Mouse (Mus musculus) brain, adult 2 months (tissue): ENCODE results near the gene Ccdc148.

Experiments used
- DNase-seq: peaks from one replicate; pipeline ENCODE4 v3.0.0; 2011; ENCODE audit warnings: low read depth, low spot score

The Ccdc148 gene

GRCm38 (mm10) chr2:59050245-59050824 lies 110.1 kb downstream of the Ccdc148 start:
- no peak for DNase-seq

- DNase-seq, result peak; percentile 57
These were observed 110.8 kb downstream of the Ccdc148 start for GRCm38 (mm10) chr2:59049686-59050085.

GRCm38 (mm10) chr2:59048775-59049451 lies 111.6 kb downstream of the Ccdc148 start:
- DNase-seq, result no peak

- DNase-seq, result peak; percentile 68
These were observed 117.0 kb downstream of the Ccdc148 start for GRCm38 (mm10) chr2:59043313-59044032.

- peak; percentile 69 for DNase-seq
These were observed 117.9 kb downstream of the Ccdc148 start for GRCm38 (mm10) chr2:59042616-59043015.

- DNase-seq, result peak; percentile 82
These were observed 124.0 kb downstream of the Ccdc148 start for GRCm38 (mm10) chr2:59036433-59036832.

- no peak for DNase-seq
These were observed 125.3 kb downstream of the Ccdc148 start for GRCm38 (mm10) chr2:59035206-59035605.

GRCm38 (mm10) chr2:59034281-59034680 lies 126.2 kb downstream of the Ccdc148 start:
- DNase-seq, result no peak

- DNase-seq, result peak; percentile 88
These were observed 135.9 kb downstream of the Ccdc148 start for GRCm38 (mm10) chr2:59024558-59024957.

GRCm38 (mm10) chr2:59007356-59007755 lies 153.1 kb downstream of the Ccdc148 start:
- DNase-seq, result peak; percentile 69

- DNase-seq, result no peak
These were observed 153.7 kb downstream of the Ccdc148 start for GRCm38 (mm10) chr2:59006567-59007340.

GRCm38 (mm10) chr2:58997151-58997550 lies 163.3 kb downstream of the Ccdc148 start:
- no peak for DNase-seq

- no peak for DNase-seq
These were observed 167.9 kb downstream of the Ccdc148 start for GRCm38 (mm10) chr2:58992431-58993191.

- DNase-seq, result no peak
These were observed 182.4 kb downstream of the Ccdc148 start for GRCm38 (mm10) chr2:58978095-58978494.

- DNase-seq, result peak; percentile 11
These were observed 188.8 kb downstream of the Ccdc148 start for GRCm38 (mm10) chr2:58971507-58972275.

GRCm38 (mm10) chr2:58956770-58957300 lies 203.6 kb downstream of the Ccdc148 start:
- no peak for DNase-seq

- no peak for DNase-seq
These were observed 204.1 kb downstream of the Ccdc148 start for GRCm38 (mm10) chr2:58956351-58956750.

- no peak for DNase-seq
These were observed 208.4 kb downstream of the Ccdc148 start for GRCm38 (mm10) chr2:58952101-58952500.

- no peak for DNase-seq
These were observed 211.7 kb downstream of the Ccdc148 start for GRCm38 (mm10) chr2:58948796-58949195.

- peak; percentile 73 for DNase-seq
These were observed 219.1 kb downstream of the Ccdc148 start for GRCm38 (mm10) chr2:58941361-58941760.
